Mouse (Mus musculus): ENCODE measurements at regions not wholly inside any gene's neighbourhood (a gene's known extent, or its start where the extent isn't known, plus 50 kb on each side); places are given as distances from the start of the nearest gene placed in this dataset.
A peak's percentile ranks its signal among the peaks of the same experiment; 100 is the strongest.

DNA sequence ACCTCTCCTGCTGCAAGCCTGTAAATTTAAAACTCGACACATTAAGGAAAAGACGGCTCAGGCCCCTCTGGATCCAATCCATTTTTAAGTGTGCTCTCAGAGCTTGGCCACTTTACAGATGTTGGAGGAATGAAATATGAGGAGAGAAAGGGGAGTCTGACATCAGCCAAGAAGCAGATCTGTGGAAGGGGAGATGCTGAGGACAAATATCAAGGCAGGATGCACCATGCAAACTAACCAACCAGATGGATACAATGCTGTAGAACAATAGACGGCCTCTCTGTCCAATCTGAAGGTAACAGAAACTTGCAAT is 166.2 kb downstream of the Sox4 start:
- peak overlapping the region; percentile 20; the same call in 1 of the 2 replicates for H3K4me2 ChIP-seq

GRCm38 (mm10) chr13:28786629-28787330 is 166.7 kb downstream of the Sox4 start:
- Histone ChIP-seq H3K9ac (no peak overlapping the region), H3K9me3 (replicated peaks) (no peaks in the 10 kb centered on the region), H3K4me2 (peak overlapping the region; percentile 20; the same call in 1 of the 2 replicates), H3K36me3 (ENCODE audit: poor library complexity, severe bottlenecking) (no peaks in the 10 kb centered on the region), H3K27me3 (no peaks in the 10 kb centered on the region), H3K4me1 (peaks cover 65% of the 10 kb centered on the region), H3K27ac (peak overlapping the region; percentile 65), H3K4me3 (no peak overlapping the region)
- ATAC-seq, result no peak; the same call in 1 of the 2 replicates
- WGBS, result 14% methylated on average over 9 of the region's 9 CpGs

More for the DNA sequence above, 166.2 kb downstream of the Sox4 start:
- no peak overlapping the region for H3K9ac ChIP-seq
- no peaks in the 10 kb centered on the region for H3K27me3 ChIP-seq
- peaks cover 65% of the 10 kb centered on the region for H3K4me1 ChIP-seq
- no peak overlapping the region for H3K4me3 ChIP-seq
- H3K9me3 ChIP-seq (replicated peaks), result no peaks in the 10 kb centered on the region
- no peak for ATAC-seq
- 23% methylated on average over 3 of the region's 3 CpGs for WGBS
- peak overlapping the region; percentile 65 for H3K27ac ChIP-seq
- no peaks in the 10 kb centered on the region for H3K36me3 ChIP-seq (ENCODE audit: poor library complexity, severe bottlenecking)

- ATAC-seq, result peak; percentile 44; the same call in 1 of the 2 replicates
Measured at GRCm38 (mm10) chr13:28782497-28783246, 170.8 kb downstream of the Sox4 start.

GRCm38 (mm10) chr13:28782081-28782480 is 171.4 kb downstream of the Sox4 start:
- H3K9ac ChIP-seq, result peak overlapping the region; percentile 50

More at GRCm38 (mm10) chr13:28782497-28783246, 170.8 kb downstream of the Sox4 start:
- Histone ChIP-seq H3K4me1 (peaks cover 71% of the 10 kb centered on the region), H3K27me3 (no peaks in the 10 kb centered on the region), H3K4me3 (no peak overlapping the region), H3K4me2 (peak overlapping the region; percentile 35), H3K9me3 (replicated peaks) (no peaks in the 10 kb centered on the region), H3K27ac (peak overlapping the region; percentile 92), H3K9ac (no peak overlapping the region), H3K36me3 (ENCODE audit: poor library complexity, severe bottlenecking) (no peaks in the 10 kb centered on the region)
- 7% methylated on average over 10 of the region's 10 CpGs for WGBS

GRCm38 (mm10) chr13:28781660-28782059 is 171.9 kb downstream of the Sox4 start:
- 8% methylated on average over 5 of the region's 5 CpGs for WGBS
- peak overlapping the region; percentile 92 for H3K27ac ChIP-seq
- H3K4me3 ChIP-seq, result no peak overlapping the region
- peak; percentile 12; the same call in 1 of the 2 replicates for ATAC-seq
- peak overlapping the region; percentile 50 for H3K9ac ChIP-seq
- peaks cover 64% of the 10 kb centered on the region for H3K4me1 ChIP-seq
- no peaks in the 10 kb centered on the region for H3K9me3 ChIP-seq (replicated peaks)
- H3K27me3 ChIP-seq, result no peaks in the 10 kb centered on the region
- no peaks in the 10 kb centered on the region for H3K36me3 ChIP-seq (ENCODE audit: poor library complexity, severe bottlenecking)
- peak overlapping the region; percentile 35 for H3K4me2 ChIP-seq

More at GRCm38 (mm10) chr13:28782081-28782480, 171.4 kb downstream of the Sox4 start:
- Histone ChIP-seq H3K27ac (peak overlapping the region; percentile 92), H3K9me3 (replicated peaks) (no peaks in the 10 kb centered on the region), H3K4me3 (no peak overlapping the region), H3K36me3 (ENCODE audit: poor library complexity, severe bottlenecking) (no peaks in the 10 kb centered on the region), H3K4me2 (peak overlapping the region; percentile 35), H3K27me3 (no peaks in the 10 kb centered on the region), H3K4me1 (peaks cover 68% of the 10 kb centered on the region)
- peak; percentile 56; the same call in 1 of the 2 replicates for ATAC-seq
- 6% methylated on average over 5 of the region's 5 CpGs for WGBS

GRCm38 (mm10) chr13:28780462-28780861 is 173.1 kb downstream of the Sox4 start:
- H3K4me2 ChIP-seq, result no peak overlapping the region
- no peaks in the 10 kb centered on the region for H3K27me3 ChIP-seq
- H3K36me3 ChIP-seq (ENCODE audit: poor library complexity, severe bottlenecking), result no peaks in the 10 kb centered on the region
- 0 out of 2 replicates have a peak overlapping the region, but pooled peaks have one; percentile 19 for H3K27ac ChIP-seq
- no peak overlapping the region for H3K4me3 ChIP-seq
- 0 out of 2 replicates have a peak overlapping the region, but pooled peaks have one; percentile 21 for H3K9ac ChIP-seq
- ATAC-seq, result no peak
- H3K4me1 ChIP-seq, result peaks cover 66% of the 10 kb centered on the region
- WGBS, result 25% methylated on average over 5 of the region's 5 CpGs
- no peaks in the 10 kb centered on the region for H3K9me3 ChIP-seq (replicated peaks)

DNA sequence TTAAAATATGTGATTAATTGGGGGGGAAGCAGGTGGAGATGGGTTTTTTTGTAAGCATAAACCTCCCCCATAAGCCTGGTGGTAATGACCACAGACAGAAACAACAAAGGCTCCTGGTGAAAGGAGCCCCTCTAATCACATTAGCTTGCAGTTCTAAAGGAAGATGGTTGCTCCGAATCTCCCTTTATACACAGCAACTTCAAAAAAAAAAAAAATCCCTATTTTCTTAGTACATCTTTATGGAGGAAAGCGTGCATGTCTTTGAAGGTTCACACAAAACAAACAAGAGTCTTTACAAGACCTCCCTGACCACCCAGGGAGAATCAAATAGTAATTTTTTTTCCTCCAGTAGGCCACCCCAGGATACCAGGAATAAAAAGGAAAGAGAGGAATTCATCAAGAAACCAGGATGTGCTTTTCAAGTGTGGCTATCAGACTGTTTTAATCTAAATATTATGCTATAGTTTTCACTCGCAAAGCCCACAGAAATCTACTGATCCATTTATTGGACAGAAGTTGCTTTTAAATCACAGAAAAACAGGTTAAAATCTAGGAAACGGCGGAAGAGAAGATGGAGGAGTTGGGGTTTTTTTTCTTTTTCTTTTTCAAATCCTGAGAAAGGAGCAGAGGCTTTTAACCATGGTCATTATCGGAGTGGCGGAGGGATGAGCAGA is 178.2 kb downstream of the Sox4 start:
- no peaks in the 10 kb centered on the region for H3K9me3 ChIP-seq (replicated peaks)
- WGBS, result 24% methylated on average over 7 of the region's 7 CpGs
- H3K4me1 ChIP-seq, result peaks cover 62% of the 10 kb centered on the region
- no peaks in the 10 kb centered on the region for H3K36me3 ChIP-seq (ENCODE audit: poor library complexity, severe bottlenecking)
- ATAC-seq, result peak; percentile 28; the same call in 1 of the 2 replicates
- peak overlapping the region; percentile 26 for H3K4me2 ChIP-seq
- no peak overlapping the region for H3K4me3 ChIP-seq
- no peaks in the 10 kb centered on the region for H3K27me3 ChIP-seq
- H3K9ac ChIP-seq, result peak overlapping the region; percentile 40; the same call in 1 of the 2 replicates
- peak overlapping the region; percentile 83 for H3K27ac ChIP-seq

DNA sequence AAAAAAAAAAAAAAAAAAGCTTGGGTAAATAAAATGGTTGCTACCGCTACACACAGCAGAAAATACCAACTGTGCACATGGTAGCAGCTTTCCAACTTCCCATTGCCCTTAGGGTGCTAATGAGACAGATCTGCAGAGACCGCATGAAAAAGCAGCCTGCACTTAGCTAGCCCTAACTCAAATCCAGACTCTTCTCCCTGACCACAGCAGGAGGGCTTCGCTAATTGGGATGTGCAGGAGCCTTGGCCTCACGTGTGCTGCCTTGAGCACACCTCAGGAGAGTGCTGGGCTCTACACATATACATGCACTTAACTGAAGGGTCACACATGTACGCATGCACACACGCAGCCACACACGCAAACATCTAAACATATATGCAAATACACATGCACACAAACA is 178.9 kb downstream of the Sox4 start:
- no peaks in the 10 kb centered on the region for H3K36me3 ChIP-seq (ENCODE audit: poor library complexity, severe bottlenecking)
- H3K4me3 ChIP-seq, result no peak overlapping the region
- peak overlapping the region; percentile 83 for H3K27ac ChIP-seq
- peak overlapping the region; percentile 26 for H3K4me2 ChIP-seq
- H3K9me3 ChIP-seq (replicated peaks), result no peaks in the 10 kb centered on the region
- H3K9ac ChIP-seq, result peak overlapping the region; percentile 40; the same call in 1 of the 2 replicates
- WGBS, result 11% methylated on average over 7 of the region's 7 CpGs
- ATAC-seq, result peak; percentile 57; the same call in 1 of the 2 replicates
- H3K4me1 ChIP-seq, result peaks cover 62% of the 10 kb centered on the region
- no peaks in the 10 kb centered on the region for H3K27me3 ChIP-seq

GRCm38 (mm10) chr13:28773466-28773865 is 180.0 kb downstream of the Sox4 start:
- 95% methylated on average over 2 of the region's 2 CpGs for WGBS
- Histone ChIP-seq H3K4me3 (no peak overlapping the region), H3K4me2 (no peak overlapping the region), H3K9ac (no peak overlapping the region), H3K36me3 (ENCODE audit: poor library complexity, severe bottlenecking) (no peaks in the 10 kb centered on the region), H3K4me1 (peaks cover 69% of the 10 kb centered on the region), H3K9me3 (replicated peaks) (no peaks in the 10 kb centered on the region), H3K27me3 (no peaks in the 10 kb centered on the region), H3K27ac (no peak overlapping the region)
- no peak for ATAC-seq

DNA sequence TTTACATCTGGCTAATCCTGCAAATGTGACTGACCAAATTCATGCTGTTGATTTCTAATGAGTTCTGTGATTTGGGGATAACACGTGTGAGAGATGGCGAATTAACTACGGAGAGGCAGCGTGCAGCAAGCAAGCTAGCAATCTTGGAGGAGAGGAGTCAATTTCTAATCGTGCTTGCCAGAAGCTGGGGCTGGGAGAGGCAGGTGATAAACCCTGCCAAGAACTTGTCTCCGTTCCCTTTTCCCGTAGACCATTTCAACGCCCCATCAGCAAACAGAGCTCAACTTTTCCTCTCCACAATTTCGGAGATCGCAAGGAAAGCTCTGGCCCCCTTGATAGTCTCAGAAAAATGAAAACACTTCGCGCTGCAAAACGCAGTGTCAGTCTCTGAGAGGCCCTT is 183.0 kb downstream of the Sox4 start:
- peaks cover 61% of the 10 kb centered on the region for H3K4me1 ChIP-seq
- no peaks in the 10 kb centered on the region for H3K9me3 ChIP-seq (replicated peaks)
- H3K4me3 ChIP-seq, result no peak overlapping the region
- peak overlapping the region; percentile 14 for H3K4me2 ChIP-seq
- peaks cover 12% of the 10 kb centered on the region for H3K36me3 ChIP-seq (ENCODE audit: poor library complexity, severe bottlenecking)
- H3K27me3 ChIP-seq, result no peaks in the 10 kb centered on the region
- peak overlapping the region; percentile 26; the same call in 1 of the 2 replicates for H3K9ac ChIP-seq
- ATAC-seq, result no peak
- H3K27ac ChIP-seq, result peak overlapping the region; percentile 66
- 30% methylated on average over 13 of the region's 13 CpGs for WGBS

DNA sequence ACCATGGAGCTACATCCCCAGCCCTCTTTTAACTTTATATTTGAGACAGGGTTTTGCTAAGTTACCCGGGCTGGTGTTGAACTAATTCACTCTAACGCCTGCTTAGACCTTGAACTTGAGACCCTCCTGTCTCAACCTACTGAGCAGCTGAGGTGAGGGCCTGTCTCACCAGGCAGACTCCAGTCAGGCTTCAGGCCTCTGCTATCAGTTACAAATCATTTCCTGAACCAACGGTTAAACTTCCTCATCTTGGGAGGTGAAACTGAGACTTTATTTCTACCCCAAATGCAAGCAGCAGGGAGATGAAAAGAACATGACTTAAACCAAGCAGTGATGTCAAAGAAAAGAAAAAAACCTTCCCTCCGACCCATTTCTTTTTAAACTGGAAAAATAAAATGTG is 183.5 kb downstream of the Sox4 start:
- no peak overlapping the region for H3K9ac ChIP-seq
- no peak for ATAC-seq
- H3K27ac ChIP-seq, result peak overlapping the region; percentile 86
- H3K9me3 ChIP-seq (replicated peaks), result no peaks in the 10 kb centered on the region
- 72% methylated on average over 4 of the region's 4 CpGs for WGBS
- no peak overlapping the region for H3K4me2 ChIP-seq
- no peak overlapping the region for H3K4me3 ChIP-seq
- no peaks in the 10 kb centered on the region for H3K27me3 ChIP-seq
- peaks cover 12% of the 10 kb centered on the region for H3K36me3 ChIP-seq (ENCODE audit: poor library complexity, severe bottlenecking)
- H3K4me1 ChIP-seq, result peaks cover 55% of the 10 kb centered on the region
